Mouse (Mus musculus) B cell, adult 62 days (primary cell): Measurements from ENCODE around the gene Fam50a. TPM values are rescaled to one million over a fixed set of nuclear protein-coding genes. Genes with fewer than 3 reads are reported as not detected.

Experiments used
- total RNA-seq: library from RNA; stranded (reverse); gene quantifications from 4 replicates; pipeline ENCODE4 v1.2.4, GENCODE M21; 2023

Gene Fam50a
- total RNA-seq = 114 to 127 TPM (median 121 TPM) in 4 replicates

DNA sequence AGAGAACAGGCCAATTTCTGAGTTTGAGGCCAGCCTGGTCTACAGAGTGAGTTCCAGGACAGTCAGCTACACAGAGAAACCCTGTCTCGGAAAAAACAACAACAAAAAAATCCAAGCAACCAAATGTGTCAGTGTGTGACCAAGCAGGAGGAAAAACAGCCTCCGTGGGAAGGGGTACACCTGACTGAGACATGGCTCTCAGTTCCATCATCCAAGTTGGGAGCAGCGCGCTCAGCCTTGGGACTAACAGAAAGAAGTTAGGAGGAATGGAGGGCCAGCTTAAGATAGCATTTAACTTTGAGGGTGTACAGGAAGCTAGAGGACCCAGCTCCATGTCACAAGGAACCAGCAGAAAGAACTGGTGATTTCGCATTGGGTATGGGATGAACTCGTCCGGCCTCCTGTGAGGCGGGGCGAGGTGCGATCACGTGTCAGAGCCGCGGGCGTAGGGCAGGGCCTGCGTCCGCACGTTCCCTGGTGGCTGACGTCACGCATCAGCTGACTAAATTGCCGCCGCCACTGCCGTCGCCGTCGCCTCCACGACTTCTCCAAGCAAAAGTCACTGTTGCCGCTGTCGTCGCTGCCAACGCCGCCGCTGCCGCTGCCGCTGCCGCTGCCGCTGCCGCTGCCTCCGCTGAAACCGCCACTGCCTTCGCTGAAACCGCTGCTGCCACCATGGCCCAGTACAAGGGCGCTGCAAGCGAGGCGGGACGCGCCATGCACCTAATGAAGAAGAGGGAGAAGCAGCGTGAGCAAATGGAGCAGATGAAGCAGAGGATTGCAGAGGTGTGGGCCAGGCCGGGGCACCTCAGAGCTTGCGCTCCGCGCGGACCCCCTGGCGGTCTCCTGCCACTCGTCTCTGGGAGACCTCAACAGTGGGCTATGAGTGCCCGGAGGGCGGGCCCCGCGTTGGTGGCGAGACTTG, at the start of gene Fam50a:
TSS of gene Fam50a (plus strand) at position 494 of the 925 bp plus-strand sequence.

GRCm38 (mm10) chrX:74270062-74270901, 42.6 kb upstream of the Fam50a start, which contains the start of gene Rpl10:
TSS of gene Rpl10 (plus strand) at chrX:74270812.

GRCm38 (mm10) chrX:74281732-74282394, 31.0 kb upstream of the Fam50a start, which contains the start of the genes Taz and Dnase1l1:
TSS of gene Taz (plus strand) at chrX:74281912.
TSS of gene Dnase1l1 (minus strand) at chrX:74282337.

GRCm38 (mm10) chrX:74296538-74297448, 16.0 kb upstream of the Fam50a start, which contains the start of gene Atp6ap1:
TSS of gene Atp6ap1 (plus strand) at chrX:74297097.

DNA sequence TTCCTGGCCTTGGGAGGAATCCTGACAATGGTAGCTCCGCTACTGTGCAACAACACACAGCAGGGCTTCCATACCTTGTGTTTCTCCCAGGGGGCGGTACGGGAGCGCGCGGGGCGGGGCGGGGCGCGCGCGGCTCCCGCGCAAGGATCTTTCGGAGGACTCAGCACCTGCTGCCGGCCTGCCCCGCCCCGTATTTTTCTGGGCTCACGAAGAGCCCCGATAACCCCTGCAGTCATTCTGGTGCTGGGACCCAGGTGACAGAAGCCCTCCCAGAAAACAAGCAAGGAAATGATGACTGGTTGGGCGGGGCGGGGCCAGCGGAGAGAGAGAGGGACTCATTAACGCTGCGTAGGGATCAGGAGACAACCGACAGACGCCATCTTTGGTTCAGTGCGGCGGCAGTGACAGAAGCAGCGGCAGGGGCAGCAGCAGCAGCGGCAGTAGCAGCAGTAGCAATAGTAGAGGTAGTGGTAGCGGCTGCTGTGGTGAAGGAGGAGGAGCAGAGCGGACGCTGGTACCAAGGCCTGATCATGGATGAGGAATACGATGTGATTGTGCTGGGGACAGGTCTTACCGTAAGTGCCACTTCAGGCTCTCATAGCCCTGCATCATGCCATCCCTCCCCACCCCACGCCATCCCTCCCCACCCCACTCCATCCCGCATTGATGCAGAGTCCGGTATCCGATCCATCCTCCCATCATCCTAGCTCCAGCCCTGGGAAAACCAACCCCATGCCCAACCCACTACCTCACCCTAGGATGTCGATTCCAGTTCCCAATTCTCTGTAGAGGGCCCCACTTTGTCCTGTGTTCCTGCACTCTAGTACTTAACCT, 7.7 kb upstream of the Fam50a start, which contains the start of gene Gdi1:
TSS of gene Gdi1 (plus strand) at position 132 of the 834 bp plus-strand sequence.

GRCm38 (mm10) chrX:74328725-74329161, 15.9 kb downstream of the Fam50a start, which contains the start of gene Plxna3:
TSS of gene Plxna3 (plus strand) at chrX:74329066.

DNA sequence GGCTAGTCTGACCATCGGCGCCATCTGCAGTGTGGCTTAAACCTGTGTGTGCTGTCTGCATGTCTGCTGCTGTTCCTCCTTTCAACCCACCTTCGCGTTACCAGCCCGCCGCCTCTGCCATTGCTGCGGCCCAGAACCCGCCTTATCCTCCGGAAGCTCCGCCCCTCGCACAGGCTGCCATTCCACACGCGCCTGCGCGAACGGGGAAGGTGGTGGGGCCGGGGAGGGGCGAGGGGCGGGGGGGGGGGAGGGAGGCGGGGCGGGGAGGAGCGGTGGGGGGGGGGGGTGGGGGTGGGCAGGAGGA, 40.6 kb downstream of the Fam50a start, which contains the start of gene Lage3:
TSS of gene Lage3 (minus strand) at position 152 of the 304 bp plus-strand sequence.

Other genes with a start within 250 kb of the Fam50a start
- gene Opn1mw, start 185.6 kb upstream of the Fam50a start, total RNA-seq = not detected in 4 replicates
- 45.7 to 54.8 TPM (median 49.6 TPM) in 4 replicates for gene Mecp2, start 177.7 kb upstream of the Fam50a start, total RNA-seq
- gene Tex28, start 145.2 kb upstream of the Fam50a start, total RNA-seq = not detected in 4 replicates
- not detected in 4 replicates for gene Tktl1, start 135.8 kb upstream of the Fam50a start, total RNA-seq
- 466 to 487 TPM (median 482 TPM) in 4 replicates for gene Flna, start 63.2 kb upstream of the Fam50a start, total RNA-seq
- gene Emd, start 58.3 kb upstream of the Fam50a start, total RNA-seq = 99.6 to 104 TPM (median 101 TPM) in 4 replicates
- 724 to 805 TPM (median 783 TPM) in 4 replicates for gene Rpl10, start 42.2 kb upstream of the Fam50a start, total RNA-seq
- gene Taz, start 31.1 kb upstream of the Fam50a start, total RNA-seq = 105 to 117 TPM (median 111 TPM) in 4 replicates
- gene Dnase1l1, start 30.7 kb upstream of the Fam50a start, total RNA-seq = 12.4 to 17.5 TPM (median 14.7 TPM) in 4 replicates
- gene Atp6ap1, start 15.9 kb upstream of the Fam50a start, total RNA-seq = 175 to 185 TPM (median 177 TPM) in 4 replicates
- gene Gdi1, start 8.0 kb upstream of the Fam50a start, total RNA-seq = 279 to 321 TPM (median 292 TPM) in 4 replicates
- gene Plxna3, start 16.0 kb downstream of the Fam50a start, total RNA-seq = 11.2 to 16.7 TPM (median 13.9 TPM) in 4 replicates
- 24.2 to 28.3 TPM (median 26.3 TPM) in 4 replicates for gene Lage3, start 40.6 kb downstream of the Fam50a start, total RNA-seq
- 28.4 to 32.0 TPM (median 29.2 TPM) in 4 replicates for gene Ubl4a, start 60.2 kb downstream of the Fam50a start, total RNA-seq
- gene Slc10a3, start 60.3 kb downstream of the Fam50a start, total RNA-seq = 19.4 to 23.8 TPM (median 20.6 TPM) in 4 replicates
- 17.2 to 25.1 TPM (median 20.4 TPM) in 4 replicates for gene Fam3a, start 80.2 kb downstream of the Fam50a start, total RNA-seq
- 47.5 to 53.2 TPM (median 49.5 TPM) in 4 replicates for gene Ikbkg, start 80.3 kb downstream of the Fam50a start, total RNA-seq
- 25.4 to 35.0 TPM (median 28.8 TPM) in 4 replicates for gene G6pdx, start 116.2 kb downstream of the Fam50a start, total RNA-seq
- not detected in 4 replicates for gene Gm6880, start 168.4 kb downstream of the Fam50a start, total RNA-seq